Mouse (Mus musculus): ENCODE measurements around the gene Bcar3.

The Bcar3 gene

DNA sequence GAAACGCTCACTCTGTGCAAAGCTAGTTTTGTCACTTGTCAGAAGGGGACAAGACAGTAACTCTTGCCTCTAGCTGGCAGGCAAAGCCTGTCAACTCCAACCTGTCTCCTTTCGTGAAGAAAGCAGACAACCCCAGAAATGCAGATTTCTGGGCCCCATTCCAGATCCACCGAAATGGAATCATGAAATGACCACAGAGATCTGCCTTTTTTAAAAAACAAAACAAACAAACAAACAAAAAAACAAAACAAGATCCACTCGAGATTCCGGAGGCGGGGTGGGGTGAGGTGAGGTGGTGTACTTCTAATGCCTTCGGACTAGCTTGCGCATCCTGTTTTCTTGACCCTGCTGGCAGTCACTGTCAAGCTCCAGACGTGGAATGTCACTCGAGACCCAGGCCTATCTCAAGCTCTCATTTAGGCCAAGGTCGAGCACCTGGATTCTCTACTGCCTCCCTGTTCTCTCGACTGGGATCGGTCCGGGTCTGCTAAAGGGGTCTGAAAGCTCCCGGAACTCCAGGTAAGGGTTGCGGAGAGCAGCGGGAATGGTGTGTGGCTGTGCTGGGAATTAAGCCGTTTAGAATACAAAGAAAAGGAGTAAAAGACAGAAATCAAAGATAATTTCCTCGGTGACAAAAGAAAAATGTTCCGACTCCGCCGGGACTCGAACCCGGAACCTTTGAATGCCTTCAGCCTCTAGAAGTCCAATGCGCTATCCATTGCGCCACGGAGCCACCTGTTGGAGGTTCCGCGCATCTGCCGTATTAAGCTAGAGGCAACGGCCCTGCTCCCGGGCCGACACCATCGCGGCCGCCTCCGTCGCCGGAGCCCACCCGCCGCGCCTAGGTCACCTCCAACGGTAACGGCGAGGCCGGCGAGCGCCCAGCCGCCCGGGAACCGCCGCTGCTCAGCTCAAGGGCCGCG lies 1.4 kb upstream of the Bcar3 start:
- peak; percentile 96 for DNase-seq (ENCODE audit: low spot score)

DNA sequence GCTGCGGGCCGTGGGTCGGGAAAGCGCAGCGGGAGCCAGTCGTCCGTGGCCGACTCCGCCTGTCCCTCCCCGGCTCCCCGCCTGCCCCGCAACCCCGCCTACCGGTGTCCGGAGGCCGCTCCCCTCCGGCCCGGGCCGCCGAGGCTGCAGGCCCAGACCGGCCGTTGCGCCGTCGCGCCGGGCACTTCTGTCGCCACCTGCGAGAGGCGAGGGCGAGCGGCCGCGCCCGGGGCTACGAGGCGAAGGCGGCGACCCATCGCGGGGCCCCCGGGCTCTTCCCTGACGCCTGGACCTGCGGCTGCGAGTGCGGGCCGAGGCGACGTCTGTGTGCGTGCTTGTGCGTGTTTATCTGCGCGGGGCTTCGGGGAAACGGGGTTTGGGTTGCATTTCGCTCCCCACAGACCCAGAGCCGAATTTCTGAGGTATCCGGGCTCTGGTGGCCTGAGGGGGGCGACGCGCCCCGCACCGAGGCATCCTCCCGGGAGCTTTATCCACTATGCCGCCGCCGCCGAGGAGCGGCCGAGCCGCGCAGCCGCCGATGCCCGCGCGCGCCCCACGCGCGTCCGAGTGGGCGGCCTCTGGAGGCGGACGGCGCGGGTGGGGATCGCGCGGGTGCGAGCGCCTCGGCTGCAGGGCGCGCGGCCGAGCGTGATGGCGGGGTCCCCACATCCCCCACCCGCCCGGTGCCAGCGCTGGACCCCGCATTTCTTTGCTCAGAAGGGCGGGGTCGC lies 548 bp upstream of the Bcar3 start:
- DNase-seq (ENCODE audit: low spot score) = no peak

DNA sequence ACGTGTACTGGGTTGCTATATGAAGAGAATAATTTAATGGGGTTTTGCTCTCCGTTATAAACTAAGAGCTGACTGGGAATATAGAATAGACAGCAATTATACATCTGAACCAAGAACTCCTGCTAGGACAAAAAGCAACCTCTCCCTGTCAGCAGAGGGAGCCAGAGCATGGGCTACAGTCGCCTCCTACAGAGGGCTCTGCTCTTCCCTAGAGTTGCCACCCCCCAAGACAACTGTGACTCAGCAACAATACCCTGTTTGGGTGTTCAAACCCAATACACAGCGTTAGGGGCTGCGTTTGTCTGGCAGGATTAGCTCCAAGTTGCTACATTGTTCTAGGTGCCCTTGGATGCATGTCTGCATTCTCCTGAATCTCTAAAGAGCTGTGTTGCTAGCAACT lies 1.6 kb downstream of the Bcar3 start:
- peak; percentile 80 for DNase-seq (ENCODE audit: low spot score)

DNA sequence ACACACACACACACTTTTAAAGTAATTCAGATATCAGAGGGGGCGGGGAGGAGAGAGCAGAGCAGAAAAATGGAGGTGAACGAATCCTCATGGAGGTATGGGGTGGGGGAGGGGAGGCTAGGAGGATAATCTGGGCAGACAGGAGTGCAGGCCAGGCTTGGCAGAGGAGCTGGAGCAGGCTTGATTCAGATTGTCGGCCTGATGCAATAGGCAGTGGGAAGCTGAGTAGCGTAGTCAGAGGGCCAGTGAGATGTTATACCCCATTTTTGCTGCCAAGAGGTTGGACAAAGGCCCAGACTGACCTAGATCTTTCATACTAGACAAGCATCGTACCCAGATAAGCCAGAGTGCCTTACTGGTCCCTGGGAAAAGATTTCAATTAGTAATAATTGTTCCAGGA lies 3.0 kb downstream of the Bcar3 start:
- DNase-seq (ENCODE audit: low spot score) = peak; percentile 52

DNA sequence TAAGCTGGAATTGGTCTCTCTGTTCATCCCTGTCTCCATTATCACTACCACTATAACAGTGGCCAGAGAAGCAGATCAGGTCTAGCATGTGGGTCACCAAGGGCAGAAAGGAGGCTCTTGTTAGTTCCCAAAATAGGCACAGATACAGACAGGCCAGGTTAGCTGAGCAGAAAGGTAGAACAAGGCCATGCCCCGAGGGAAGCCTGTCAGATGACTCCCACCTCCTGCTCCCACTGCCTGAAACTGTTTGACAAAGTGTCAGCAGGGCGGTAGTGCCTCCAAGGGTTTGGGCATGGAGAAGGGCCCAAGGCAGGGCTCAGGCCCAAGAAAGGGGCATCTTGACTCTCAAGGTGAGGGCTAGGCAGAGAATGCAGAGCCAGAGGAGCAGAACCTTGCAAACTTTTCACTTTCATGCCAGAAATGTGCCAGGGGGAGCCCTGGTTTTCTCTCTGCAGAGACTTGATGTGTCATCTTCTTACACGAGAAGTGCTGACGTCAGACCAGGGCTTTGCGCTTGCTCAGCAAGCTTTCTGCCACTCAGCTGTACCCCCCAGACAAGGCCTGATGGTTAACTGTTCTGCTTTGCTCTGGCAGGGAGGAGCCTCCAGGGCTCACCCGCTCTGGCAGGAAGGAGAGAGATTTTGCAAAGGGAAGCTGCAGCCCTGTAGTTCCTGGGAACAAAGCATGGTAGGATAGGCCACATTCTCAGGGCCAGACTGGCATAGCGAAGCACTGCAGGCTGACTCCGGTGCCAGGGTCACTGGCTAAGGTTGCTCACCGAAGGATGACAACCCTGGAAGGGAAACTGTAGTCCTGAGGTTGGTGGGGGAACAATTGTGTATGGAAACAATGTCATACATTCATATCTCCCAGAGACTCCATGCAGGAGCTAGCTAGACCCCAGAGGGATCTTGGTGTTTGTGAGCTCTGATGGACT lies 7.3 kb downstream of the Bcar3 start:
- no peak for DNase-seq (ENCODE audit: low spot score)

DNA sequence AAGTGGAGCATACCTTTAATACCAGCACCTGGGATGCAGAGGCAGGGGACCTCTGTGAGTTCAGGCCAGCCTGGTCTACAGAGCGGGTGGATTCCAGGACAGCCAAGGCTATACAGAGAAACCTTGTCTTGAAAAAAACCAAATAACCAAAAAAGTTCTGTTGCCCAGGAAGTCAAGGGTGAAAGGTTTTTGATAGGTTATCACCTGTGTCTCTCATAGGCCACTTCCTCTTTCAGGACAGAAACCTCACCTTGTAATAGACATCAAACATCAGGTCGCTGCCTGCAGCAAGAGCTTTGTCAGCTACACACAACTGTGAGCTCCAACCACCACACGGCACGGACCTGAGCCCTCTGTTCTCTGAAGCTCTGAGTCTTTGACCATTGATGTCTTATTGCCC lies 10.6 kb downstream of the Bcar3 start:
- DNase-seq (ENCODE audit: low spot score) = no peak

DNA sequence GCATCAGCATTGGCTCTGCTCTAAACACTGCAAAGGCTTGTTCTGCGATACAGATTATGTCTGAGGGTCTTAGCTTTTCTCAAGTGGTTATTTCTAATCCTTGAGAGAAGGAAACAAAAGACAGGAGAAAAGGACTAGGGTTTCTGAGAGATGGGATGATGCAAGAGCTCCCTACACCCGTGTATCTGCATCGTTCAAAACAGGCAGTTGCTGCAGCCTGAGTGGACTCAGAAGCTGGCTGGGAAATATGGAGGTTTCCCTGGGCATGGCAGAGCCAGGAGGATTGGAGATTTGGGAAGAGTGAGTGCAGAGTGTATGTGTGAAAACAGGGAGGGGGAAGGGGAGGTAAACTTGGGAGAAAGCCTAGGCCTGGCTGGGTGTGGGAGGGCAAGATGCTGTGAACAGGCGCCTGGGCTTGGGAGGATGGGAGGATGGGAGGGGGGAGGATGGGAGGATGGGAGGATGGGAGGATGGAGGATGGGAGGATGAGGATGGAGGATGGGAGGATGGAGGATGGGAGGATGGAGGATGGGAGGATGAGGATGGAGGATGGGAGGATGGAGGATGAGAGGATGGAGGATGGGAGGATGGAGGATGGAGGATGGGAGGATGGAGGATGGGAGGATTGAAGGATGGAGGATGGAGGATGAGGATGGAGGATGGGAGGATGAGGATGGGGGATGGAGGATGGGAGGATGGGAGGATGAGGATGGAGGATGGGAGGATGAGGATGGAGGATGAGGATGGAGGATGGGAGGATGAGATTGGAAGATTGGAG lies 14.1 kb downstream of the Bcar3 start:
- DNase-seq (ENCODE audit: low spot score) = no peak

DNA sequence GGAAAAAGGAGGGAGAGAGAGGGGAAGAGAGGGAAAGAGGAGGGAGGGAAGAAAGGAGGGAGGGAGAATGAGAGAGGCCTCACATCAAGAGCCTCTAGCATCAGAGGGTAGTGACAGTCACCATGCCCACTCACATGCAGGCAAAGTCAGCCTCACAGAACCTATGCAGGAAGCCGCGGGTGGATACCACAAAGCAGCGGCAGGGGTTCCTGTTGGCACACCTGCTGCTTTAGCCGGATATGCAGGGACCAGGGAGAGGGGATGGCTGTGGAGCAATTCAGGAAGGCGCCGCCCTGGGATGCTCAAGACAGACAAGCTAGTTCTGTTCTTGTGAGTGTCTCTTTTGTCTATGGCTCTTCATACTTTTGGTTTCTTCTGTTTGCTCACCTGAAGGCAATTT lies 15.0 kb downstream of the Bcar3 start:
- no peak for DNase-seq (ENCODE audit: low spot score)

DNA sequence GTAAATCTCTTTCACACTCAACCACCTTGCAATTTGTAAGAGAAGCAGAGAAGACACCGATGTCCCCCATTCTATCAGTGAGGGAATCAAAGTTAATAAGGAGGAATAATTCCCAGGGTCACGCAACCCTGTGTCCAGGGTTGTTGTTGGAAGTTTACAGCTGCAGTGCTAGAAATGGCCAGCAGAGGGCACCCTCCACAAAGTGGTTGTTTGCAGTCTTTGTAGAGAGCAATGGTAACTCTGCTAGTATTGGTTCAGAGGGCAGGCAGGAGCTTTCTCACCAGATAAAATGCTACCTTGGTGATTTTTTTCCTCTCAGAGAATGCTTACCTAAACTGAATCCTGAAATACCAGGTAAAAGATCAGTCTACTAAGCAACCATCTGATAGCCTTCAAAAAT lies 18.1 kb downstream of the Bcar3 start:
- DNase-seq (ENCODE audit: low spot score) = peak; percentile 95

DNA sequence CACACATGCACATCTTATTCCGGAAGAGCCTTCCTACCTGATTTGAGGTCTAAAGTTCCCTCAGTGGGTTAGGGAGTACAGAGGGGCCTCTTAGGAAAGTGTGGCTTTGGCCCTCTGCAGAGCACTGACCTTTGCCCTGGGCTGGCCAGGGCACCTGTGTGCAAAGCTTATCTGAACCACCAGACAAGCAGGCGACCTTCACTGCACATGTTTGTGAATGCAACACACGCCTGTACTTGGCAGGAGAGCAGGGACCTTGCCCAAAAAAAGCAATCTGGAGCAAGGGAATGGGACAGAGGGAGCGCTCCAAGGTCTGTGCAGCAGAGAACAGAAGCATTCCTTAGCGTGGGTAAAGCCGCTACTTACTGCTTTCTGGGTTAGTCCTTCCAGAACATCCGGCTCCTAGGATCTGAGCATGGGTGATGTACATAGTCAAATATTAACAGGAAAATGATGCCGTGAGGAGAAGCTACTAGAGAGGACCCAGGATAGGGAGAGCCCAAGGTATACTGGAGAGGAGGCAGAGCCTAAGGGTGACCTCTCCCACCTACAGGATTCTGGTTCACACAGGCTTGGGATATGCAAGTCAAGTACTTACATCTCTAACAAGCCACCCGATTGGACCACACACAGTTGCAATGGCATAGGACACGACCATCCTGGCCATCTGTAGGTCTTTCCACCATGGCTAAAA lies 19.1 kb downstream of the Bcar3 start:
- no peak for DNase-seq (ENCODE audit: low spot score)

DNA sequence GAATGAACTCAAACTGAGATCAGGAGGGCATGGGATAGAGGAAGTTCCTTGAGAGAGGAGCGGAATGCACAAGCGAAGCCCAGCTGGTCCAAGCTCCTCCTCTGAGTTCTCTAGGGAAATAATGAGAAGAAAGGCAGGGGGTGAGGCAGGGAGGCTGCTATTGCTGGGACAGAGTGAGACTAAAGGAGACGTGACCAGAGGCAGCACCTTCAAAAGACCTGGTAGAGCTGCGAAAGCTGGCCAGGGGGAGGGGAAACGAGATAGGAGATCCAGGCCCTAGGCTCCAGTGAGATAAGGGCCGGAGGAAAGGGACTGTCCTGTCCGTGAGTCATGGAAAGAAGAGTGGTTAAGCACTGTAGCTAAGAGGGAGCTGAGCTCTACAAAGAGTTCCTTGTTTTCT lies 20.0 kb downstream of the Bcar3 start:
- no peak for DNase-seq (ENCODE audit: low spot score)

DNA sequence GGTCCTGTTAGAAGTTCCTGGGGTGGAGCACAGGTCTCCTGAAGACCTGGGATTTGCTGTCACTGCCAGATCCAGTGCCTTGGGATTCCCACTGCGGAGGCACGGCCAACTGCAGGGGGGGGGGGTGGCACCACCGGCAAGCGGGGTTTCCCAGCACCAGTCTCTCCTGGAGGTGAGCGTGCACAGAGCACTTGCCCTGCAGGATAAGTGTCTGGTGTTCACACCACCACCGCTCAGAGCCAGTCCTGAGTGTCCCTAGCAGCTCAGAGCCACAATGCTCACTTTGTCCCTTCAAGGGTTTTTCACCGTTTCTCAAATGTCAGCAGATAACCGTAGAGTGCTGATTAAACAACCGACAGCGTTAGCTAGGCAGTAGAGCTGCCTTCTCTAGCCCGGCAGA lies 22.7 kb downstream of the Bcar3 start:
- no peak for DNase-seq (ENCODE audit: low spot score)

DNA sequence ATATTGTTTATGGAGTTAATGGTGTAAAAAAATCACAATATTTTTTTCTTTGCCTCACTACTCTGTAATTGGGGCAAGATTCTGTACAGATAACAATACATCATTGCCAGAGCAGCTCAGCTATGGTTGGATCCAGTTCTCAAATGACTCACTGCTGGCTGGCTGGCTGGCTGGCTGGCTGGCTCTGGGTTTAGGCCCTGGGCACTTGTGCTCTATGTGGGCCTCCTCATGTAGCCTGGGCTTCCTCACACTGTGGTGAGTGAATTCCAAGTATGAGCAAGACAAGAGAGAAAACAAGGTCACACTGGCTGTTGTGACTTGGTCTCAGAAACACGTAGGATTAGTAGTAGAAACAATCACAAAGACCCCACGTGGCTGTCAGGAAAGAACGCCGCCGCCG lies 23.4 kb downstream of the Bcar3 start:
- DNase-seq (ENCODE audit: low spot score) = no peak

DNA sequence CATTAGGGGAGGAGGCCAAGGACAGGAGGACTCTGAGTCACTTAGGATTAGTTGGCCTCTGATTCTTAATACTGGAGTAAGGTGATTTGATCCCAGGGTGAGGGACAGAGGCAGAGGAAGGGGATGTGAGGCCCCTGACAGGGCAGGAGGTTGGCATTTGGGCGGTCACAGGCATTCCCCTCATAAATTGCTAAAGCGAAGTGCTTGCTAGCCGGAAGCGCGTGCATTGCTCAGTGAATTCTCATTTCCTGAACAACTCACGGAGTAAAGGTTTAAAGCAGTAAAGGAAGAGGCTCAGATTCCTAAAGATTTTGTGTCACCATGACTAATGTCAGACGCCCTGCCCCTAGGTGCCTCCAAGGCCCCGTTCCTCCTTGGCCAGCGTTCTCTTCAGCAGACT lies 28.3 kb downstream of the Bcar3 start:
- DNase-seq (ENCODE audit: low spot score) = no peak

DNA sequence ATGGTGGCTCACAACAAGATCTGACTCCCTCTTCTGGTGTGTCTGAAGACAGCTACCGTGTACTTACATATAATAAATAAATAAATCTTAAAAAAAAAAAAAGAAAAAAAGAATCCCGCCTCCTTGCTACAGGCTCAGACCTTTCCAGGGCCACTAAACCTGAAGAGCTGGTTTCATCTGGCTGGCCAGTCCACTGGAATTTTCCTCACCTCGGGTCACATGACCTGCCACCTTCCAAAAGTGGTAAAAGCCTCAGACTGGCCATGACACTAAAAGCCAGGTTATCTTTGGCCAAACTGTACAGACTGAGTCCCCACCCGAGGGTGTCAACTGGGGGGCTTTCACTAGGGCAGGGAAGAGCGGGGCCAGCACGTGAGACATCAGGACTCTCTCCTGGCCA lies 29.9 kb downstream of the Bcar3 start:
- DNase-seq (ENCODE audit: low spot score) = no peak

DNA sequence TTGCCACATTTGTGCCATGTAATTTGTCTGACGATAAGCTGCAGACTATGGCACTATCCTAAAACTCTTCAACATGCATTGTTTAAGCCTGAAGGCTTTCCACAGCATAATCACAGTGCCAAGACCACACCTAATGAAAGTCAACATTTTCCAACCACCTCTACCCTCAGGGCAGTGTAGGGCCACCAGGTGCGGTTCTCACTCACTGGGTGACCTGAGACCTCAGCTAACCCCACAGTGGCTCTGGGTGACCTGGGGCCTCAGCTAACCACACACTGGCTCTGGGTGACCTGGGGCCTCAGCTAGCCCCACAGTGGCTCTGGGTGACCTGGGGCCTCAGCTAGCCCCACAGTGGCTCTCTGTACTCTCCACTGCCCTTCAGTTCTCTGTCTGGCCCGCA lies 30.6 kb downstream of the Bcar3 start:
- no peak for DNase-seq (ENCODE audit: low spot score)

DNA sequence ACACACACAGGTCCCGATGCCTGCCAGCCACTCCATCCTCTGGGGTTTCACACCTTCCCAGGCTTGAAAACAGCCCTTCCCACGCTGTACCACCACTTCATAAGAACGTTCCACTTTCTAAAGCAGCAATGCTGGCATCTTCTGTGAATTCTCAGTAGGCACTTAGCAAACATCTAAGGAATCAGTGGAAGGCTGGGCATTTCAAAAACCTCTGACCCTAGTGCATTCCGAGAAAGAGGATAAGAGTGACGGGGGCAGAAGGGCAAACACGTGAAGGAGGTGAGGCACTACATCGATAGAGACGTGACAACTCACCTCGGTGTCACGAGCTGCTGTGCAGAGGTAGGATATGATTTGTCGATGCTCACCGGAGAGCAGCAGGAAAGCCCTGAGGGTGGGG lies 36.5 kb downstream of the Bcar3 start:
- no peak for DNase-seq (ENCODE audit: low spot score)

DNA sequence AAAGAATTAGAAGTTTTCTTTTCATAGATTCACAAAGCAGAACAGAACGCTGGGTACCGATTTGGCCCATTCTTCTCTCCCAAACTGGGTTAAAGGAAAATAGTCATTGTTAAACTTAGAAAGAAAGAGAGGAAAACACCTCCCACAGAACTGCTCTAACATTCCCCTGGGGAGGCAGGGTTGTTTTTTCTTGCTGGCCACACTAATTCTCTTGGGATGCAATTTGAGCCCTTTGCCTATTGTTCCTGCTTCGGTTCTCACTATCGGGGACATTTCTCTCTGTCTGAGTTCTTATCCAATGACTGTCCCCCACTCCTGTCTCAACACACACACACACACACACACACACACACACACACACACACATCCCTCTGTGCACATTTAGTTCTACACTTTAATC lies 39.6 kb downstream of the Bcar3 start:
- DNase-seq (ENCODE audit: low spot score) = no peak

DNA sequence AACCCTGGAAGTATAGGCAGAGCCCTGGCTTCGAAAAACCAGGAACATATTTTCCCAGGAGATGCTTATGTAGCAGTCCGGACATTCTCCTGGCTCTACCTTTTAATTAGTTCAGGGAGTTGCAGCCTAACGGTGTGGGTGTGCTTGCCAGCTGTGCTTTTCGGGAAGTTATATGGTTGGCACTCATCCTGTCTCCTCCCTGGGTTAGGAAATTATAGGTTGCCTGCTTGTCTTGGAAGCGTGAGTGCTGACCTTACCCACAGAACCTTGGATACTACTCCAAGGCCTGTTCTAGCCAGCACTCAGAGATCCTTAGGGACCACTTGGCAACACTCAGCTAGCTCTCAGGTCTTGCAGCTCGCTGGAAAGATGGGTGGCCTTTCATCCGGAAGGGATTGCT lies 40.0 kb downstream of the Bcar3 start:
- peak; percentile 48 for DNase-seq (ENCODE audit: low spot score)

DNA sequence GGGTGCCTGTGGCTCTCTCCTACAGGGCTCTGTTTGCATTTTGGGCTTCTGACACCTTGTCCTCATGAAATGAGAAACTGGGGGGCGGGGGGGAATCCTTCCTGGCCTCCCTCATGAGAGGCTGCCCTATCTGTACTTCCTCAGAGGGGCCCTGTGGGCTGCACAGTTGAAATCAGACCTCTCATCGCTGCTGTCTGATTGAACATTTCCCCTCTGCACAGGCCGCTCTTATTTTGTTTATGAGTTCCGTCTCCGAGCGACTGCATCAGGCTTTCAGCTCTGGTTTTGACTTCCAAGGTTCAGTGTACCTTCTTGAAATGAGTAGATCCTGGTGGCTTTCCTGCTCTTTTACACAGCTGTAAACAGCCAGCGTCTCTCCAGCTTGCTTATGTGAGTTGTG lies 40.4 kb downstream of the Bcar3 start:
- no peak for DNase-seq (ENCODE audit: low spot score)

DNA sequence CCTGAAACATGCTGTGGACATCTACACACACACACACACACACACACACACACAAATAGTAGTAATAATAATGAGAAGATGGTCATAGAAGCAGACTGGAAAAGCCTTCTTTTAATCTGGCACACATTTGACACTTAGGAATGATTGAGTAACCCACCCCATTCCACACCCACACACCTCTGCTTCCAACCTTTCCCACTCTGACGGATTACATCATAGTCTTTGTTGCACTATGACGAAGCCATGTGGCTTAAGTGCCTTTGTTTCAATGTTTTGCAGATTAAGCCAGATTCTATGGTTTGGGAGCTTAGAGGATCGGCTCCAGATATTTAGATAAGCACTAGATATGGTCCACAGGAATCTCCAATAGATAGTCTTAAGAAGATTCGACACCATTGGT lies 42.1 kb downstream of the Bcar3 start:
- no peak for DNase-seq (ENCODE audit: low spot score)

Data from retina, embryonic 14.5 days (tissue).